Mouse (Mus musculus): ENCODE measurements around the gene Rras. TPM values are rescaled to one million over a fixed set of nuclear protein-coding genes. Genes with fewer than 3 reads are reported as not detected.
A peak's percentile ranks its signal among the peaks of the same experiment; 100 is the strongest.

Rras gene
- polyA plus RNA-seq, 1 experiment from 2014 or later = 81.5 TPM

GRCm38 (mm10) chr7:45033722-45034359, 16.1 kb downstream of the Rras start:
- no peak overlapping the region for H3K4me3 ChIP-seq (ENCODE audit: low read depth, low read length)

GRCm38 (mm10) chr7:45035631-45036030, 17.9 kb downstream of the Rras start:
- Histone ChIP-seq H3K9ac (ENCODE audit: low read length) (no peak overlapping the region), H3K27me3 (ENCODE audit: control insufficient read depth, insufficient read depth, low read length) (no peaks in the 10 kb centered on the region), H3K4me3 (ENCODE audit: low read depth, low read length) (no peak overlapping the region), H3K9me3 (ENCODE audit: control insufficient read depth, low read length) (no peaks in the 10 kb centered on the region), H3K4me2 (replicated peaks; ENCODE audit: low read depth) (no peak overlapping the region), H3K27ac (replicated peaks) (no peak overlapping the region), H3K4me1 (replicated peaks; ENCODE audit: control insufficient read depth, insufficient read depth) (no peaks in the 10 kb centered on the region), H3K36me3 (ENCODE audit: control insufficient read depth, insufficient read depth, low read length) (peaks cover 52% of the 10 kb centered on the region)
- ATAC-seq (ENCODE audit: low FRiP score, low TSS enrichment) (no peak), DNase-seq (ENCODE audit: low spot score) (no peak)
- no peak for TF ChIP-seq EP300 (optimal IDR thresholded peaks at IDR 0.05)
- no peak for TF ChIP-seq CTCF (IDR thresholded peaks at IDR 0.05; ENCODE audit: low read depth)
- WGBS = 76% methylated on average over 3 of the region's 3 CpGs

More at GRCm38 (mm10) chr7:45033722-45034359, 16.1 kb downstream of the Rras start:
- Histone ChIP-seq H3K27ac (replicated peaks) (no peak overlapping the region), H3K27me3 (ENCODE audit: control insufficient read depth, insufficient read depth, low read length) (no peaks in the 10 kb centered on the region), H3K9ac (ENCODE audit: low read length) (no peak overlapping the region), H3K9me3 (ENCODE audit: control insufficient read depth, low read length) (no peaks in the 10 kb centered on the region), H3K4me1 (replicated peaks; ENCODE audit: control insufficient read depth, insufficient read depth) (no peaks in the 10 kb centered on the region), H3K4me2 (replicated peaks; ENCODE audit: low read depth) (no peak overlapping the region), H3K36me3 (ENCODE audit: control insufficient read depth, insufficient read depth, low read length) (peaks cover 59% of the 10 kb centered on the region)
- DNase-seq (ENCODE audit: low spot score) (no peak), ATAC-seq (ENCODE audit: low FRiP score, low TSS enrichment) (no peak)
- TF ChIP-seq EP300 (optimal IDR thresholded peaks at IDR 0.05) (no peak), CTCF (IDR thresholded peaks at IDR 0.05; ENCODE audit: low read depth) (no peak)
- WGBS = 90% methylated on average over 19 of the region's 19 CpGs

GRCm38 (mm10) chr7:45036702-45037101, 18.9 kb downstream of the Rras start:
- ATAC-seq (ENCODE audit: low FRiP score, low TSS enrichment) = no peak
- no peaks in the 10 kb centered on the region for H3K9me3 ChIP-seq (ENCODE audit: control insufficient read depth, low read length)
- H3K4me2 ChIP-seq (replicated peaks; ENCODE audit: low read depth) = no peak overlapping the region
- WGBS = 75% methylated on average over 11 of the region's 11 CpGs
- no peak overlapping the region; the same call in 1 of the 2 replicates for H3K27ac ChIP-seq (replicated peaks)
- no peak for TF ChIP-seq EP300 (optimal IDR thresholded peaks at IDR 0.05)
- no peak for TF ChIP-seq CTCF (IDR thresholded peaks at IDR 0.05; ENCODE audit: low read depth)
- peak; percentile 12 for DNase-seq (ENCODE audit: low spot score)
- no peaks in the 10 kb centered on the region for H3K4me1 ChIP-seq (replicated peaks; ENCODE audit: control insufficient read depth, insufficient read depth)
- no peak overlapping the region for H3K9ac ChIP-seq (ENCODE audit: low read length)
- H3K27me3 ChIP-seq (ENCODE audit: control insufficient read depth, insufficient read depth, low read length) = no peaks in the 10 kb centered on the region
- no peak overlapping the region for H3K4me3 ChIP-seq (ENCODE audit: low read depth, low read length)
- H3K36me3 ChIP-seq (ENCODE audit: control insufficient read depth, insufficient read depth, low read length) = peaks cover 51% of the 10 kb centered on the region

GRCm38 (mm10) chr7:45037720-45038361, 20.1 kb downstream of the Rras start:
- H3K27ac ChIP-seq (replicated peaks) = peak overlapping the region; percentile 46
- H3K4me3 ChIP-seq (ENCODE audit: low read depth, low read length) = no peak overlapping the region
- H3K36me3 ChIP-seq (ENCODE audit: control insufficient read depth, insufficient read depth, low read length) = peaks cover 55% of the 10 kb centered on the region
- H3K9me3 ChIP-seq (ENCODE audit: control insufficient read depth, low read length) = no peaks in the 10 kb centered on the region
- 67% methylated on average over 7 of the region's 7 CpGs for WGBS
- no peak overlapping the region for H3K4me2 ChIP-seq (replicated peaks; ENCODE audit: low read depth)
- ATAC-seq (ENCODE audit: low FRiP score, low TSS enrichment) (peak; percentile 73), DNase-seq (ENCODE audit: low spot score) (peak; percentile 75)
- H3K9ac ChIP-seq (ENCODE audit: low read length) = no peak overlapping the region
- H3K4me1 ChIP-seq (replicated peaks; ENCODE audit: control insufficient read depth, insufficient read depth) = no peaks in the 10 kb centered on the region
- H3K27me3 ChIP-seq (ENCODE audit: control insufficient read depth, insufficient read depth, low read length) = no peaks in the 10 kb centered on the region
- TF ChIP-seq CTCF (IDR thresholded peaks at IDR 0.05; ENCODE audit: low read depth) = peak; percentile 84
- no peak for TF ChIP-seq EP300 (optimal IDR thresholded peaks at IDR 0.05)

- H3K27ac ChIP-seq (replicated peaks) = peak overlapping the region; percentile 46
- peak; percentile 18 for DNase-seq (ENCODE audit: low spot score)
- no peaks in the 10 kb centered on the region for H3K4me1 ChIP-seq (replicated peaks; ENCODE audit: control insufficient read depth, insufficient read depth)
- no peak overlapping the region for H3K4me2 ChIP-seq (replicated peaks; ENCODE audit: low read depth)
- ATAC-seq (ENCODE audit: low FRiP score, low TSS enrichment) = no peak; the same call in 1 of the 2 replicates
- no peak overlapping the region for H3K9ac ChIP-seq (ENCODE audit: low read length)
- TF ChIP-seq EP300 (optimal IDR thresholded peaks at IDR 0.05) (no peak), CTCF (IDR thresholded peaks at IDR 0.05; ENCODE audit: low read depth) (no peak)
- H3K9me3 ChIP-seq (ENCODE audit: control insufficient read depth, low read length) = no peaks in the 10 kb centered on the region
- 78% methylated on average over 9 of the region's 9 CpGs for WGBS
- H3K27me3 ChIP-seq (ENCODE audit: control insufficient read depth, insufficient read depth, low read length) = no peaks in the 10 kb centered on the region
- H3K4me3 ChIP-seq (ENCODE audit: low read depth, low read length) = no peak overlapping the region
- peaks cover 55% of the 10 kb centered on the region for H3K36me3 ChIP-seq (ENCODE audit: control insufficient read depth, insufficient read depth, low read length)
Measured at GRCm38 (mm10) chr7:45038411-45038810, 20.6 kb downstream of the Rras start.

- H3K4me3 ChIP-seq (ENCODE audit: low read depth, low read length) = no peak overlapping the region
- ATAC-seq (ENCODE audit: low FRiP score, low TSS enrichment) (no peak), DNase-seq (ENCODE audit: low spot score) (no peak)
- TF ChIP-seq EP300 (optimal IDR thresholded peaks at IDR 0.05) (no peak), CTCF (IDR thresholded peaks at IDR 0.05; ENCODE audit: low read depth) (no peak)
- no peaks in the 10 kb centered on the region for H3K9me3 ChIP-seq (ENCODE audit: control insufficient read depth, low read length)
- H3K27ac ChIP-seq (replicated peaks) = no peak overlapping the region
- WGBS = 91% methylated on average over 9 of the region's 9 CpGs
- H3K4me2 ChIP-seq (replicated peaks; ENCODE audit: low read depth) = no peak overlapping the region
- peaks cover 36% of the 10 kb centered on the region for H3K36me3 ChIP-seq (ENCODE audit: control insufficient read depth, insufficient read depth, low read length)
- H3K27me3 ChIP-seq (ENCODE audit: control insufficient read depth, insufficient read depth, low read length) = no peaks in the 10 kb centered on the region
- no peak overlapping the region for H3K9ac ChIP-seq (ENCODE audit: low read length)
- H3K4me1 ChIP-seq (replicated peaks; ENCODE audit: control insufficient read depth, insufficient read depth) = no peaks in the 10 kb centered on the region
Measured at GRCm38 (mm10) chr7:45040851-45041250, 23.1 kb downstream of the Rras start.
